Mouse (Mus musculus) embryonic fibroblast, embryonic 13.5 days (primary cell): ENCODE measurements around the gene Colgalt1.

Source experiments
- CTCF ChIP-seq: IDR thresholded peaks from 2 replicates; pipeline ENCODE4 v1.5.1; 2011; ENCODE audit warnings: mild to moderate bottlenecking, control low read depth, low read length, moderate library complexity, borderline replicate concordance; ENCODE audit not compliant: insufficient read depth
- POLR2A ChIP-seq: IDR thresholded peaks from 2 replicates; pipeline ENCODE4 v1.6.1; 2011; ENCODE audit warnings: low read depth, mild to moderate bottlenecking, control low read depth, low read length, moderate library complexity

DNA sequence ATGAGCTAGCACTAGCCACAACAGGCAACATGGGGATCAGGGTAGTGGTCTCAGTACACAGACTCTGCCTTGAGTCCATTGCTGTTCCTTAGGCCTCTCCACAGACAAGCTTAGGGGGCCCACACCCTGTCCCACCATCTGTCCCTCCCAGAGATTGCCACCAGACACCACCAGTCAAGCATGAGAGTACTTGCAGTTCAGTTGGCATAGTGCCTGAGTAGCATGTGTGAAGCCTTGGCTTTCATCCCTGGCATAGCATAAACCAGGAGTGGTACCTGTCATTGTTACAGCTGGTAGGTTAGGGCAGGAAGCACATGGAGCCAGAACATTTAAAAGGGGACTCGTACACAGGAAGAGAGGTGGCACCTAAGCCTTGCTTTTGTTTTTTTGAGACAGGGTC lies 49.0 kb downstream of the Colgalt1 start:
- TF ChIP-seq CTCF (no peak), POLR2A (no peak)
